Mouse (Mus musculus) inflammation-experienced regulatory T-cells (primary cell): ENCODE data around the gene Spg7. TPM values are rescaled to one million over a fixed set of nuclear protein-coding genes. Genes with fewer than 3 reads are reported as not detected.

Source experiments
- polyA plus RNA-seq, 2 experiments: library from polyadenylated mRNA; unstranded; fragments of 100-300 nt; shearing (Covaris generic); gene quantifications; one replicate each; pipeline ENCODE4 v1.2.1; 2017

Spg7 gene
- 10 to 100 TPM; 68.7 to 93.1 TPM for polyA plus RNA-seq

GRCm38 (mm10) chr8:123062721-123063120, at the start of gene Spg7:
Spg7 (plus strand) TSS chr8:123062942.

GRCm38 (mm10) chr8:123042158-123042973, 20.4 kb upstream of the Spg7 start, which contains the start of gene Ankrd11:
Ankrd11 (minus strand) TSS chr8:123042277.

GRCm38 (mm10) chr8:123101735-123102685, 39.3 kb downstream of the Spg7 start, which contains the start of gene Rpl13:
Rpl13 (plus strand) TSS chr8:123102350.

GRCm38 (mm10) chr8:123117127-123117731, 54.5 kb downstream of the Spg7 start, which contains the start of gene Cpne7:
Cpne7 (plus strand) TSS chr8:123117374.

Other genes with a start within 250 kb of the Spg7 start
- gene Cdh15, start 215.0 kb upstream of the Spg7 start, polyA plus RNA-seq: not detected
- gene Ankrd11, start 20.7 kb upstream of the Spg7 start, polyA plus RNA-seq: 100 to 1,000 TPM; 238 to 239 TPM
- gene Rpl13, start 39.4 kb downstream of the Spg7 start, polyA plus RNA-seq: 100 to 1,000 TPM; 658 to 852 TPM
- 10 to 100 TPM in 1 of 2 experiments, 1 to 10 TPM in 1; 4.6 to 23.6 TPM for gene Cpne7, start 54.4 kb downstream of the Spg7 start, polyA plus RNA-seq
- 1 to 10 TPM in 1 of 2 experiments, under 1 TPM in 1; 0.19 to 3.3 TPM for gene Sult5a1, start 95.4 kb downstream of the Spg7 start, polyA plus RNA-seq
- 1 to 10 TPM in 1 of 2 experiments, under 1 TPM in 1; 0.20 to 1.2 TPM for gene Dpep1, start 123.3 kb downstream of the Spg7 start, polyA plus RNA-seq
- 100 to 1,000 TPM; 175 to 188 TPM for gene Chmp1a, start 149.8 kb downstream of the Spg7 start, polyA plus RNA-seq
- 1 to 10 TPM in 1 of 2 experiments, not detected in 1; 2.7 TPM for gene Spata33, start 149.9 kb downstream of the Spg7 start, polyA plus RNA-seq
- gene Cdk10, start 161.9 kb downstream of the Spg7 start, polyA plus RNA-seq: 10 to 100 TPM; 20.7 to 36.0 TPM
- 10 to 100 TPM; 11.6 to 15.1 TPM for gene Spata2l, start 173.3 kb downstream of the Spg7 start, polyA plus RNA-seq
- gene Zfp276, start 191.3 kb downstream of the Spg7 start, polyA plus RNA-seq: 10 to 100 TPM; 36.0 to 52.2 TPM
- 10 to 100 TPM; 26.5 to 35.1 TPM for gene Vps9d1, start 191.4 kb downstream of the Spg7 start, polyA plus RNA-seq